Mouse (Mus musculus): ENCODE results near the gene Magoh. TPM values are rescaled to one million over a fixed set of nuclear protein-coding genes. Genes with fewer than 3 reads are reported as not detected.

Gene Magoh
- 7.4 and 11.0 TPM in 2 replicates for polyA plus RNA-seq (2012; rRNA removed)

DNA sequence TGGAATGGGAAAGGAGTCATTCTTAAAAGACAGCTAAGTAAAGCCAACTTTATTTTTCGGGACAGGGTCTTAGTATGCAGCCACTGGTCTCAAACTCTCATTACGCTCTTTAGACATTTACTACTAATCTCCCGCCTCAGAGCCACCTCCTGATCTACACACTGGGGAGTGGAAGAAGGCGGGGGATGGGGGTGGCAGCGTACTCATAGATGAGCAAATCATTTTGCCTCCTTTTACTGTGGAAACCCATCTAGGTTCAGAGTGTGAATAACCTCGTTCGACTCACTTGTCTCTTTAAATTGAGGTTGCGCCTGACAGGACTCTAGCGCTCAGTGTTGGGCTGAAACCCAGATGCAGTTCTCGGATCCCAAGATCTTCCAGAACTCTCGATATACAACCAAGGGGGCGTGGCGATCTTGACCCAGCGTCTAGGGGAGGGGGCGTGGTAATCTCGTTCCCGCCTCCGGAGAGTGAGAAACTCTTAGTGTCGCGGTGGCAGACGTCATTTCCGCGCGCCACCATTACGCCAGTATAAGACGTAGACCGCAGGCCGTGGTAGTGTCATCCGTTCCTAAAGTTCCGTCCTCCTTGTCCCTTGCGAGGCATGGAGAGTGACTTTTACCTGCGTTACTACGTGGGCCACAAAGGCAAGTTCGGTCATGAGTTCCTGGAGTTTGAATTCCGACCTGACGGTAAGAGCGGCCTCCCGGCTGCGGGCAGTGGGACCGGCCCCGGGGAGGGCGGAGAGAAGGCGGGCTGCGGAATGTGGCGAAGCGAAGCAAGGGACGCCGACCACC lies at the start of gene Magoh:
TSS of gene Magoh (plus strand) at position 502 of the 797 bp plus-strand sequence.

DNA sequence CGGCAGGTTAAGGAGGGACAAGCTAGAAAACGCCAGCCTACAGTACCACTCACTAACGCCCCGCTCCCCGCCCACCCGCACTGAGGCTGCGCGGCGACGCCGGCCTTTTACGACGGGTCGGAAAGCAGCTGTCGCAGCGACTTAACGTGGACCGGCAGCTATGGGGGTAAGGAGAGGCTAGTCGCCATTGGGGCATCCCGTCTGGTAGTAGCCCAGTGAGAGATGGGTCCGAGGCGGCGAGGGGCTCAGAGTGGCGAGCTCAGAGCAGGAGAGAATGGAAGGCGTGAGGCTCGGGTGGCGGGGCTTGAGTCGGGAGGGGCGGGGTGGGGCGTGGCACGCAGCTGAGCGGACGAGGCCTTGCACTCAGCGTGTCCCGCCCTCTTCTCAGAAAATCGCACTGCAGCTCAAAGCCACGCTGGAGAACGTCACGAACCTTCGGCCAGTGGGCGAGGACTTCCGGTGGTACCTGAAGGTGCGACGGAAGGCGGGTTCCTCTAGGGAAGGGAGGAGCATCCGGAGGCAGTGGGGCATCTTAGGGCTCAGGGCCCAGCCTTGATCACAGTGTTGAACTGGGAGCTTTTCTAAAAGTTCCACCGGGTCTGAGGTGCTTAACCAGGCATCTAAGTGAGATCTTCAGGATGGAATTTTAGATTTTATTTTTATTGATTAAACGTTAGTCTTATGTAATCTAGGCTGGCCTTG lies 10.3 kb downstream of the Magoh start, which contains the start of gene 0610037L13Rik:
TSS of gene 0610037L13Rik (plus strand) at position 83 of the 702 bp plus-strand sequence.

DNA sequence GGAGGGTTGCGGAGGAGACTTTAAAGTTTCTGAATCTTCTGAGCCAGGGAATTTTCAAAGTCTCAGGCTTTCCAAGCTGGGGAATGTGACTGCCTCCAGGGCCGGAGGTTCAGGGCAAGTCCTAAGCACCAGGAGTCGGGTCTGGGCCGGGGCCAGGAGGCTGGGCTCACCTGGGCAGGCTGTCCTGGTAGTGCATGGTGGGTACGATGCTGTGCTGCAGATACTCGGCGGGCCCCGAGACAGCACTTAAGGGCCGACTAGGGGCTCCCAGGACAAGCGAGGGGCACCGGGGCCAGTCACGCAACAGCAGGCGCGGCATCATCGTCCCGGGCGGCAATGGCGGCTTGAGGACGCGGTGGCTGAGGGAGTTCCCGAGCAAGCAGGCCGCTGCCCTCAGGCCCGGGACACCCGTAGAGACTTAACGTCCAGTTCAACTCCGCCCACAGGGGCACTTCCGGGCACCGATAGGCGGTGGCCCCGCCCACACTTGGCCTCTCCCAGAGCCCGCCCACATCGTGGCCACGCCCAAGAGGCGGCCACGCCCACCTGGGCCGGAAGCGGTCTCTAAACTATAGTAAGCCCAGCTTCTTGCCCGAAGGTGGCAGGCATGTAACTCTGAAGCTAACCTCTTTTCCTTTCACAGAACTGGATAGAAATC lies 43.7 kb downstream of the Magoh start, which contains the start of gene Cpt2:
TSS of gene Cpt2 (minus strand) at position 466 of the 658 bp plus-strand sequence.

Other genes starting within 250 kb of the Magoh start
- gene Dmrtb1, start 195.5 kb upstream of the Magoh start, polyA plus RNA-seq (2012; rRNA removed): not detected in 2 replicates
- 2.4 and 3.9 TPM in 2 replicates for gene Lrp8, start 77.5 kb upstream of the Magoh start, polyA plus RNA-seq (2012; rRNA removed)
- gene 0610037L13Rik, start 10.1 kb downstream of the Magoh start, polyA plus RNA-seq (2012; rRNA removed): 4.9 and 10.7 TPM in 2 replicates
- gene Cpt2, start 43.9 kb downstream of the Magoh start, polyA plus RNA-seq (2012; rRNA removed): 229 and 270 TPM in 2 replicates
- 0.10 and 0.21 TPM in 2 replicates for gene Slc1a7, start 88.6 kb downstream of the Magoh start, polyA plus RNA-seq (2012; rRNA removed)
- 17.2 and 19.1 TPM in 2 replicates for gene Podn, start 216.7 kb downstream of the Magoh start, polyA plus RNA-seq (2012; rRNA removed)

Data from stomach, adult 2 months (tissue).